Mouse (Mus musculus): ENCODE measurements around the gene Myh2. TPM values are rescaled to one million over a fixed set of nuclear protein-coding genes. Genes with fewer than 3 reads are reported as not detected.

Gene Myh2
- not detected for polyA plus RNA-seq (2014; fragmentation: Illumina TruSeq; extraction: RNeasy Lipid Tissue Mini Kit (QIAGEN cat#74804); ENCODE audit: low read depth, low replicate concordance)

DNA sequence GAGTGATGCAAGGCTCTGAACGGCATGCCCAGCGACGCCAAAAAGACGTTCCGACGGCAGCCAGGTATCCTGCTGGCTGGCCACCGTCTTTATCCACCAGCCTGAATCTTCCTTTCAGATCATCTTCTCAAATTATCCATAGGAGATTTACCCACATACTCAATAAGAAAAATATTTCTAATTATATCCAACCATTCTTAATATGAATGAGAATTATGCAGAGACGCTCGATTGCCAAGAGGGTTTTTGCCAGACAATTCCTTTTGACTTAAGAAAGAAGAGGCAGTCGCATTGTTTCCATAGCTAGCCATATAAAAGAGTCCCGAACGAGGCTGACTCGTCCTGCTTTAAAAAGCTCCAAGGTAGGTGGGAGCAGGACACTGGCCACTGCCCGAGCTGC is at the start of gene Myh2:
Gene Myh2 (plus strand): TSS at position 301 of the 400 bp plus-strand sequence.

DNA sequence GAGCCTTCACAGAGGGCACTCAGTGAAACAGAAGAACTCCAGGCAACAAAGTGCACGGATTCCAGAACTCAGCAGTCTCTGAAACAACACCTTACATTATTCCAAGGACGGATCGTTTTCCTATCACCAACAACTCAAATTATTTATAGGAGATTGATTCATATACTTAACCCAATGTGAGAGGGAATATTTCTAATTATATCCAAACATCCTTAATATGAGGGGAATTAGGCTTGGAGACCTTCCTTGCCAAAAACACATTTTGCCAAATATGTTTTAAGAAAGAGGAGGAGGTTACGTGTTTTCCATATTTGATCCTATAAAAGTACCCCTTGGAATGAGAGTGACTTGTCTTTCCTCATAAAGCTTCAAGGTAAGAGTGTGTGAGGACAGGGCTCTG is 28.9 kb downstream of the Myh2 start, which contains the start of gene Myh1:
Gene Myh1 (plus strand): TSS at position 301 of the 400 bp plus-strand sequence.

DNA sequence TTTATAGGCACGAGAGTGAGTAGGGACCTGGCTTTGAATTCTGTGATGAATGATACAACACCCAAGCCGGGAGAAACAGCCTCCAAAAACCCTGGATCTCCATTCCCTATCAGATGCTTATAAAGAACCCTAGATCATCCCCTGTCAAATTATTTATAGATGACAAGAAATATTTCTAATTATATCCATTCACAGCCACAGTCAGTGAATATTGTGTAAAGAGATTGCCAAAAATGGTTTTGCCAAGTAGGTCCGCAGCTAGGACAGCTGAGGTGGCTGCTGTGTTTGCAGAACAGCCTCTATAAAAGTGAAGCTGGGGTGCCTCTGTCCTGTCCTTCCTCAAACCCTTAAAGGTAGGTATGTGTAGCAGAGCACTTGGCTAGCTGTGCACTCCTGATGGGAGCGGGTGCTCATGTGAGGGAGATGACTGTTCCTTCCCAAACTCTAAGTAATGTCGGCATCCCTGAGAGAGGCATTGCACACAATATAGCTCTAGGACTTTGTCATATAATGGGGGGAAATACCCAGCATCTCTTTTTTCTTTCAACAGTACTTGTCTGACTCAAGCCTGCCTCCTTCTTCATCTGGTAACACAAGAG is 66.8 kb downstream of the Myh2 start, which contains the start of gene Myh4:
Gene Myh4 (plus strand): TSS at position 549 of the 599 bp plus-strand sequence.

Other genes starting within 250 kb of the Myh2 start
- gene Tmem238l, start 214.4 kb upstream of the Myh2 start, polyA plus RNA-seq (2014; fragmentation: Illumina TruSeq; extraction: RNeasy Lipid Tissue Mini Kit (QIAGEN cat#74804); ENCODE audit: low read depth, low replicate concordance) = not detected
- gene Tmem220, start 145.9 kb upstream of the Myh2 start, polyA plus RNA-seq (2014; fragmentation: Illumina TruSeq; extraction: RNeasy Lipid Tissue Mini Kit (QIAGEN cat#74804); ENCODE audit: low read depth, low replicate concordance) = 4.0 TPM
- gene Adprm, start 118.4 kb upstream of the Myh2 start, polyA plus RNA-seq (2014; fragmentation: Illumina TruSeq; extraction: RNeasy Lipid Tissue Mini Kit (QIAGEN cat#74804); ENCODE audit: low read depth, low replicate concordance) = 17.2 TPM
- gene Sco1, start 118.4 kb upstream of the Myh2 start, polyA plus RNA-seq (2014; fragmentation: Illumina TruSeq; extraction: RNeasy Lipid Tissue Mini Kit (QIAGEN cat#74804); ENCODE audit: low read depth, low replicate concordance) = 19.0 TPM
- not detected for gene Myh3, start 92.7 kb upstream of the Myh2 start, polyA plus RNA-seq (2014; fragmentation: Illumina TruSeq; extraction: RNeasy Lipid Tissue Mini Kit (QIAGEN cat#74804); ENCODE audit: low read depth, low replicate concordance)
- gene Myh1, start 29.0 kb downstream of the Myh2 start, polyA plus RNA-seq (2014; fragmentation: Illumina TruSeq; extraction: RNeasy Lipid Tissue Mini Kit (QIAGEN cat#74804); ENCODE audit: low read depth, low replicate concordance) = not detected
- gene Myh4, start 67.0 kb downstream of the Myh2 start, polyA plus RNA-seq (2014; fragmentation: Illumina TruSeq; extraction: RNeasy Lipid Tissue Mini Kit (QIAGEN cat#74804); ENCODE audit: low read depth, low replicate concordance) = not detected
- gene Myh8, start 106.1 kb downstream of the Myh2 start, polyA plus RNA-seq (2014; fragmentation: Illumina TruSeq; extraction: RNeasy Lipid Tissue Mini Kit (QIAGEN cat#74804); ENCODE audit: low read depth, low replicate concordance) = 0.08 TPM
- gene Myh13, start 150.6 kb downstream of the Myh2 start, polyA plus RNA-seq (2014; fragmentation: Illumina TruSeq; extraction: RNeasy Lipid Tissue Mini Kit (QIAGEN cat#74804); ENCODE audit: low read depth, low replicate concordance) = not detected

Measured in heart, adult 10 weeks (tissue).